Mouse (Mus musculus): ENCODE results near the gene Sv2b. TPM values are rescaled to one million over a fixed set of nuclear protein-coding genes. Genes with fewer than 3 reads are reported as not detected.
A peak's percentile ranks its signal among the peaks of the same experiment; 100 is the strongest.
"Not testable (repeated sequence)": the region's sequence is repeated elsewhere in the genome, so short reads cannot be mapped to it uniquely, and the experiment has no call there.

The Sv2b gene
- total RNA-seq, 2 experiments from 2014 or later, result 80.7 to 87.9 TPM

- intact Hi-C loops (cut with DNase I), result no loop called here
- no peak for DNase-seq
Measured at GRCm38 (mm10) chr7:75220786-75221185, 88.3 kb downstream of the Sv2b start.

GRCm38 (mm10) chr7:75220296-75220695 is 88.8 kb downstream of the Sv2b start:
- no peak for DNase-seq
- intact Hi-C loops (cut with DNase I), result no loop called here

GRCm38 (mm10) chr7:75216180-75216579 is 92.9 kb downstream of the Sv2b start:
- DNase-seq, result no peak
- intact Hi-C loops (cut with DNase I), result no loop called here

- intact Hi-C loops (cut with DNase I), result no loop called here
- DNase-seq, result no peak
Measured at GRCm38 (mm10) chr7:75209221-75209641, 99.8 kb downstream of the Sv2b start.

- intact Hi-C loops (cut with DNase I), result no loop called here
- no peak for DNase-seq
Measured at GRCm38 (mm10) chr7:75207965-75208644, 101.0 kb downstream of the Sv2b start.

- DNase-seq, result no peak
- intact Hi-C loops (cut with DNase I), result no loop called here
Measured at GRCm38 (mm10) chr7:75206671-75207070, 102.4 kb downstream of the Sv2b start.

GRCm38 (mm10) chr7:75205386-75205785 is 103.7 kb downstream of the Sv2b start:
- peak; percentile 47 for DNase-seq
- intact Hi-C loops (cut with DNase I), result no loop called here

- intact Hi-C loops (cut with DNase I), result not testable (repeated sequence)
Measured at GRCm38 (mm10) chr7:75194919-75195230, 114.2 kb downstream of the Sv2b start.

GRCm38 (mm10) chr7:75194158-75194918 is 114.7 kb downstream of the Sv2b start:
- no peak for DNase-seq
- intact Hi-C loops (cut with DNase I), result no loop called here

More at GRCm38 (mm10) chr7:75194919-75195230, 114.2 kb downstream of the Sv2b start:
- not testable (repeated sequence) for DNase-seq

- DNase-seq, result no peak
- intact Hi-C loops (cut with DNase I), result no loop called here
Measured at GRCm38 (mm10) chr7:75190192-75190591, 118.9 kb downstream of the Sv2b start.

GRCm38 (mm10) chr7:75175042-75175441 is 134.0 kb downstream of the Sv2b start:
- intact Hi-C loops (cut with DNase I), result no loop called here
- DNase-seq, result no peak

GRCm38 (mm10) chr7:75167481-75167880 is 141.6 kb downstream of the Sv2b start:
- intact Hi-C loops (cut with DNase I), result no loop called here
- DNase-seq, result peak; percentile 39

- intact Hi-C loops (cut with DNase I), result no loop called here
- no peak for DNase-seq
Measured at GRCm38 (mm10) chr7:75147174-75147573, 161.9 kb downstream of the Sv2b start.

- intact Hi-C loops (cut with DNase I), result no loop called here
- no peak for DNase-seq
Measured at GRCm38 (mm10) chr7:75142800-75143199, 166.3 kb downstream of the Sv2b start.

GRCm38 (mm10) chr7:75141919-75142700 is 167.0 kb downstream of the Sv2b start:
- no peak for DNase-seq
- intact Hi-C loops (cut with DNase I), result no loop called here

- no peak for DNase-seq
- intact Hi-C loops (cut with DNase I), result no loop called here
Measured at GRCm38 (mm10) chr7:75139306-75139705, 169.8 kb downstream of the Sv2b start.

GRCm38 (mm10) chr7:75134710-75135617 is 174.1 kb downstream of the Sv2b start:
- peak; percentile 70 for DNase-seq
- intact Hi-C loops (cut with DNase I), result loop anchor here (2.0 kb wide), 1 partner anchor 232 kb away; no protein-coding TSS in a partner anchor

GRCm38 (mm10) chr7:75128036-75128435 is 181.0 kb downstream of the Sv2b start:
- no peak for DNase-seq
- intact Hi-C loops (cut with DNase I), result no loop called here

- intact Hi-C loops (cut with DNase I), result no loop called here
- no peak for DNase-seq
Measured at GRCm38 (mm10) chr7:75124067-75124466, 185.0 kb downstream of the Sv2b start.

GRCm38 (mm10) chr7:75118022-75118673 is 190.9 kb downstream of the Sv2b start:
- DNase-seq, result no peak
- intact Hi-C loops (cut with DNase I), result no loop called here
